Mouse (Mus musculus): ENCODE results near the gene Slc16a5. TPM values are rescaled to one million over a fixed set of nuclear protein-coding genes. Genes with fewer than 3 reads are reported as not detected.

Gene Slc16a5
- polyA plus RNA-seq (2014; fragmentation: Illumina TruSeq; extraction: RNeasy Lipid Tissue Mini Kit (QIAGEN cat#74804); ENCODE audit: low read depth, low replicate concordance), result 11.9 TPM

DNA sequence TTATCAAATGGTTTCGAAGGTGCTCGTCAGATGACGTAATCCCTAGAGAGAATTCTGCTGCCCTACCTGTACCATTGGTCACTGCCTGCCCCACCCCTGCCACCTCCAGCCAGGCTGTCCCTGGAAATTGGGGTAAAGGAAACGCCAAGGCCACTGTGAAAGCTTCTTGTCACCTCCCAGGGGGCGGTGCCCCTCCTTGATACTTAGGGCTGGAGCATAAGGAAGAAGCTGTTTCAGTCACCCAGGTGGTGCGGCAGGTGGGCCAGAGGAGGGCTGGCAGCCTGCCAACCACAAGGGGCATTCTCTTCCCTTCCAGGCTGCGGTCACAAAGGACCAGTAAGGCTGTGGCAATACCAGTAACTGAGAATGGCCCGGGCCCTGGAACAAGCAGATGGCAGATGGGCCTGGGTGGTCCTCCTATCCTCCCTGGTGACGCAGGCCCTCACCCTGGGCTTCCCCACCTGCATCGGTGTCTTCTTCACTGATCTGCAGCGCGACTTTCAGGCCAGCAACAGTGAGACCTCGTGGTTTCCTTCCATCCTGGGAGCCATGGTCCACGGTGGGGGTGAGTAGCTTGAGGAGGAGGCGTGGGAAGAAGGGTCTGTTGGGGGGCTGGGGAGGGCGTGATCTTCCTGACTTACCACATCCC is at the start of gene Slc16a5:
Gene Slc16a5 (plus strand): TSS at position 232 of the 649 bp plus-strand sequence.

DNA sequence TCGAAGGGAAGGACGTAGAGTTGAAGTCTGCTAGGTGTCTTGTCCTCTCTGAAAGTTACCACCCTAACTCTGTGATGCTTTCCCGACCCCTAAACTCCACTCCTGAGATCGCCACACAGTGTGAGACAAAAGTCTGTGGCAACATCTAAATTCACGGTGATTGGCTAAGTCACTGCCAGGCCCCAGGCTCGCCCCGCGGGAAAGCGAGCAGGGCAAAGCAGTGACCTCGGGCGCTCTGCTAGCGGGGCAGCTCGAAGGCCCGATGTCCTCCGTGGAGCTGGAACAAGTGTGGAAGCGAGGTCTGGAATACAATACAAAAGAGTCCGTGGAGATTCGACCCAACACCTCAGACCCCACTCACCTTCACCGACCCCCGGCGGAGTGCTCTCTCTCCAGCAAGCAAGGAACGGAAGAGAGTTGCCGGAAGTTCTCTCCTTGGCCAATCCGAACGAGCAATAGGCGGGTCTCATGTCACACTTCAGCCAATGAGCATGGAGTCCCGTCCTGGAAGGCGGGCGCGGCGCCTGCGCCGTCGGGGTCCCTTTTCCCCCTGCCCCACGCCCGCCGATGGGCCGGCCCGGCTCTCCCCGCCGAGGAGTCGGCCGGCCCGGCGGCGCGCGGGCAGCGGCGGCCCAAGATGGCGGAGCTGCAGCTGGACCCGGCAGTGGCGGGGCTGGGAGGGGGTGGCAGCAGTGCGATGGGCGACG is 42.6 kb upstream of the Slc16a5 start, which contains the start of the genes Atp5h and Kctd2:
Gene Atp5h (minus strand): TSS at position 432 of the 707 bp plus-strand sequence.
Gene Kctd2 (plus strand): TSS at position 598 of the 707 bp plus-strand sequence.

GRCm38 (mm10) chr11:115439906-115440595 is 22.2 kb upstream of the Slc16a5 start, which contains the start of gene Trim80:
Gene Trim80, plus strand, starts transcription at chr11:115440545.

DNA sequence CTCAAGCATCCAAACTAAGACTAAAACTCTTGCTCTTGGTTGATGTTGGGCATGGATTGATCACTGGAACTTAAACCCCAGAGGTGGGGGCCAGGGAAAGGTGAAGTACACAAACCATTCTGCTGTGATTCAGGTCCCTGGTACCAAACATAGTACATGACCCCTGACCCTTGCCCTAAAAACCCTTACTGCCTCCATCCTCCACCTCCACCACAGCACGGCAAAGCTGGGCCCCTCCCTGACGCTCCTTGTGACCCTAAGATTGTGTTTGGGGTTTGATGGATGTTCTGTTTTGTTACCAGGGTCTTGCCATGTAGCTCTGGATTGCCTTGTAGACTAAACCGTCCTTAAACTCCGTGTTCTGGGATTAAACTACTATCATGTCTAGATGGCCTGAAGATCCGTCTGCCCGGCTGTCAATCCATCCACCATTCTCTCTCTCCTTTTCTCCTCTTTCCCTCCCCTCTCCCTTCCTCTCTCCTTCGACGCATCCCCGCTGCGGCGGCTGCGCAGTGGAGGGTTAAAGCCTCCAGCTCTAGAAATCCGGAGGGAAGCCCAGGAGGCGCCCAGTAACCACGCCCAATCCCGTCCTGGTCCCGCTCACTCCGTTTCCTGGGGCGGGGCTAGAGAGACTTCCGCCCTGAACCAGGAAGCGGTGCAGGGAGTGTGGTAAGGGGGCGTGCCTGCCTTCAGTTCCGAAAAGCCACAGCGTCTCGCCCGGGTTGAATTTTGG is 12.9 kb downstream of the Slc16a5 start, which contains the start of gene Armc7:
Gene Armc7 (plus strand): TSS at position 643 of the 733 bp plus-strand sequence.

GRCm38 (mm10) chr11:115491356-115492083 is 29.2 kb downstream of the Slc16a5 start, which contains the start of gene Nt5c:
Gene Nt5c, minus strand, starts transcription at chr11:115491862.

DNA sequence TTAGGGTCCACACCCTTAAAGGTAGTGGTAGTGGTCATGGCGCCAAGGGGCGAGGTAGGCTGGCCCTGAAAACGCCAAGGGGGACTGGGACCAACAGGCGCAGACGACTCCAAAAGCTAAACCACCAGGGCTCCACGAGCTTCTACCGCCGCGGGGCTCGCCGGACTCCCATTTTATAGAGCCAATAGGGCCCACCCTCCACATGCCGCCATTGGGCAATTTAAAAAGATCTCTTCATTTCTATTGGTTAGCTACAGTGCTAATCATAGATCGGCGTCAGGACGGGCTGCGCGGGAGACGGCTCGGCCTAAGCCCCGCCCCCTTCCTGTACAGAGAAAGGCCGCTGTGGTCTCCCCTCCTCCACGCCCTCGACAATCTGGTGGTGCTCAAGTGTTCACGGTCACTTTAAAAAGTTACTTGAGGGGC is 52.0 kb downstream of the Slc16a5 start, which contains the start of gene Jpt1:
Gene Jpt1 (minus strand): TSS at position 150 of the 426 bp plus-strand sequence.

Other genes starting within 250 kb of the Slc16a5 start
- not detected for gene Grin2c, start 195.2 kb upstream of the Slc16a5 start, polyA plus RNA-seq (2014; fragmentation: Illumina TruSeq; extraction: RNeasy Lipid Tissue Mini Kit (QIAGEN cat#74804); ENCODE audit: low read depth, low replicate concordance)
- gene Fdxr, start 185.4 kb upstream of the Slc16a5 start, polyA plus RNA-seq (2014; fragmentation: Illumina TruSeq; extraction: RNeasy Lipid Tissue Mini Kit (QIAGEN cat#74804); ENCODE audit: low read depth, low replicate concordance), result 3.3 TPM
- 31.3 TPM for gene Fads6, start 164.8 kb upstream of the Slc16a5 start, polyA plus RNA-seq (2014; fragmentation: Illumina TruSeq; extraction: RNeasy Lipid Tissue Mini Kit (QIAGEN cat#74804); ENCODE audit: low read depth, low replicate concordance)
- gene Otop2, start 155.3 kb upstream of the Slc16a5 start, polyA plus RNA-seq (2014; fragmentation: Illumina TruSeq; extraction: RNeasy Lipid Tissue Mini Kit (QIAGEN cat#74804); ENCODE audit: low read depth, low replicate concordance), result not detected
- 0.11 TPM for gene Ush1g, start 140.4 kb upstream of the Slc16a5 start, polyA plus RNA-seq (2014; fragmentation: Illumina TruSeq; extraction: RNeasy Lipid Tissue Mini Kit (QIAGEN cat#74804); ENCODE audit: low read depth, low replicate concordance)
- not detected for gene Otop3, start 127.7 kb upstream of the Slc16a5 start, polyA plus RNA-seq (2014; fragmentation: Illumina TruSeq; extraction: RNeasy Lipid Tissue Mini Kit (QIAGEN cat#74804); ENCODE audit: low read depth, low replicate concordance)
- not detected for gene Hid1, start 94.7 kb upstream of the Slc16a5 start, polyA plus RNA-seq (2014; fragmentation: Illumina TruSeq; extraction: RNeasy Lipid Tissue Mini Kit (QIAGEN cat#74804); ENCODE audit: low read depth, low replicate concordance)
- gene Cdr2l, start 80.6 kb upstream of the Slc16a5 start, polyA plus RNA-seq (2014; fragmentation: Illumina TruSeq; extraction: RNeasy Lipid Tissue Mini Kit (QIAGEN cat#74804); ENCODE audit: low read depth, low replicate concordance), result 0.19 TPM
- gene Mrpl58, start 58.7 kb upstream of the Slc16a5 start, polyA plus RNA-seq (2014; fragmentation: Illumina TruSeq; extraction: RNeasy Lipid Tissue Mini Kit (QIAGEN cat#74804); ENCODE audit: low read depth, low replicate concordance), result 22.2 TPM
- gene Atp5h, start 42.5 kb upstream of the Slc16a5 start, polyA plus RNA-seq (2014; fragmentation: Illumina TruSeq; extraction: RNeasy Lipid Tissue Mini Kit (QIAGEN cat#74804); ENCODE audit: low read depth, low replicate concordance), result 552 TPM
- 12.5 TPM for gene Kctd2, start 42.3 kb upstream of the Slc16a5 start, polyA plus RNA-seq (2014; fragmentation: Illumina TruSeq; extraction: RNeasy Lipid Tissue Mini Kit (QIAGEN cat#74804); ENCODE audit: low read depth, low replicate concordance)
- gene Trim80, start 21.9 kb upstream of the Slc16a5 start, polyA plus RNA-seq (2014; fragmentation: Illumina TruSeq; extraction: RNeasy Lipid Tissue Mini Kit (QIAGEN cat#74804); ENCODE audit: low read depth, low replicate concordance), result not detected
- gene Armc7, start 13.2 kb downstream of the Slc16a5 start, polyA plus RNA-seq (2014; fragmentation: Illumina TruSeq; extraction: RNeasy Lipid Tissue Mini Kit (QIAGEN cat#74804); ENCODE audit: low read depth, low replicate concordance), result 0.66 TPM
- 1.8 TPM for gene Nt5c, start 29.4 kb downstream of the Slc16a5 start, polyA plus RNA-seq (2014; fragmentation: Illumina TruSeq; extraction: RNeasy Lipid Tissue Mini Kit (QIAGEN cat#74804); ENCODE audit: low read depth, low replicate concordance)
- 4.8 TPM for gene Jpt1, start 51.9 kb downstream of the Slc16a5 start, polyA plus RNA-seq (2014; fragmentation: Illumina TruSeq; extraction: RNeasy Lipid Tissue Mini Kit (QIAGEN cat#74804); ENCODE audit: low read depth, low replicate concordance)
- gene Sumo2, start 73.8 kb downstream of the Slc16a5 start, polyA plus RNA-seq (2014; fragmentation: Illumina TruSeq; extraction: RNeasy Lipid Tissue Mini Kit (QIAGEN cat#74804); ENCODE audit: low read depth, low replicate concordance), result 336 TPM
- gene Nup85, start 102.0 kb downstream of the Slc16a5 start, polyA plus RNA-seq (2014; fragmentation: Illumina TruSeq; extraction: RNeasy Lipid Tissue Mini Kit (QIAGEN cat#74804); ENCODE audit: low read depth, low replicate concordance), result 17.0 TPM
- 9.8 TPM for gene Mrps7, start 141.5 kb downstream of the Slc16a5 start, polyA plus RNA-seq (2014; fragmentation: Illumina TruSeq; extraction: RNeasy Lipid Tissue Mini Kit (QIAGEN cat#74804); ENCODE audit: low read depth, low replicate concordance)
- 1.4 TPM for gene Gga3, start 141.6 kb downstream of the Slc16a5 start, polyA plus RNA-seq (2014; fragmentation: Illumina TruSeq; extraction: RNeasy Lipid Tissue Mini Kit (QIAGEN cat#74804); ENCODE audit: low read depth, low replicate concordance)
- gene Mif4gd, start 150.5 kb downstream of the Slc16a5 start, polyA plus RNA-seq (2014; fragmentation: Illumina TruSeq; extraction: RNeasy Lipid Tissue Mini Kit (QIAGEN cat#74804); ENCODE audit: low read depth, low replicate concordance), result 20.9 TPM
- 3.5 TPM for gene Slc25a19, start 165.8 kb downstream of the Slc16a5 start, polyA plus RNA-seq (2014; fragmentation: Illumina TruSeq; extraction: RNeasy Lipid Tissue Mini Kit (QIAGEN cat#74804); ENCODE audit: low read depth, low replicate concordance)
- gene Grb2, start 246.1 kb downstream of the Slc16a5 start, polyA plus RNA-seq (2014; fragmentation: Illumina TruSeq; extraction: RNeasy Lipid Tissue Mini Kit (QIAGEN cat#74804); ENCODE audit: low read depth, low replicate concordance), result 36.1 TPM